Mouse (Mus musculus) mouse trophoblast stem cell (cell line): ENCODE data around the gene Rap1gap2.

Experiments used
- in situ Hi-C, 2 experiments: fragments of 300-500 bp; cut with MseI, MboI; formaldehyde crosslinking; loops; 2 replicates in 1 of 2; 3 replicates in 1 of 2; pipeline ENCODE4 v1.15.1; 2025

The Rap1gap2 gene

DNA sequence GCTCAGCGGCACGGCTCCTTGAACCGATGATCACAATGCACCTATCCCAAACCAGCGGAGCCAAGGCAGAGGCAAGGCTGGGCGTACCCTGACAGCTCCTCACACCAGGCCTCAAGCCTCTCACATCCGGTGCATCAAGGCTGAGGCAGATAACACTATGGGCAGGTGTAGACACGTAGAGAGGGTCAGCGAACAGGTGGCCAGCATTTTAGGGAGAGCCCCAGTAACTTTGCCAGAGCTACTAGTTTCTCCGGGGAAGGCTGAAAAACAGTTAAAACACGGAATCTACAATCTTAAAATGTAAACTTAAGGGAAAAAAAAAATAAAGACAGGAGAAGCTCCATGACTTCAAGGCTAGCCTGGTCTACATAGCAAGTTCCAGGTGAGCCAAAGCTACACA lies 98.1 kb downstream of the Rap1gap2 start:
- in situ Hi-C loops = no loop called here

DNA sequence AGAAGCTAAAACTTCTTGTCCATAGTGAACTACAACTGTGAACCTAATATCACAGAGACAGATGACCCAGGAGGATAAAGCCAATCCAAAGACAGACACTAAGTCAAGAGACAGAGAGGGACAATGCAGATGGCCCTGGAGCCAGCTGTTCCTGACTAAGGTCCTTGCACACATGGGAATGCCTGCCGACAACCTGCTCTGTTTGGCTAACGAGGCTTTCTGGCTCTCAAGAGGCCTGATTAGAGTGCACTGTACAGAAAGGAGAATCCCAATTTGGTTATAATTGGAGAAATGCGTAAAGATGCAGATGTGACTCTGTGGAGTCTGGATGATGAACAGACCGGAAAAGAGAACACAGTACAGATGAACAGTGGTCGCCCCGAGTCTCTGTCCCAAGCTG lies 104.4 kb downstream of the Rap1gap2 start:
- in situ Hi-C loops = no loop called here

DNA sequence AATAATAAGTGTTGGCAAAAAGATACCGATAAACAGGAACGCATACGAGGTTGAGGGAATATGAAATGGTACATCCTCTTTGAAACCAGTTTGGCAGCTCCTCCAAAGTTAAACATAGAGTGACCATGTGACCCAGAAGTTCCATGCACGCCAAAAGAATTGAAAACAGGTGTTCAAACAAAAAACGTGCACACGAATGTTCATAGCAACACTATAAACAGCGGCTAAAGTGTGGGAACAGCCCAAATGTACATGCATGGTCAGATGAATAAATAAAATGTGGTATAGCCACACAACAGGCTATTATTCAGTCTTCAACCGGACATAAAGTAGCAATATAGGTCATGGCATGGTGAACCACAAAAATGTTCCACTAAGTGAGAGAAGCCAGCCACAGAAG lies 108.2 kb downstream of the Rap1gap2 start:
- in situ Hi-C loops = no loop called here

DNA sequence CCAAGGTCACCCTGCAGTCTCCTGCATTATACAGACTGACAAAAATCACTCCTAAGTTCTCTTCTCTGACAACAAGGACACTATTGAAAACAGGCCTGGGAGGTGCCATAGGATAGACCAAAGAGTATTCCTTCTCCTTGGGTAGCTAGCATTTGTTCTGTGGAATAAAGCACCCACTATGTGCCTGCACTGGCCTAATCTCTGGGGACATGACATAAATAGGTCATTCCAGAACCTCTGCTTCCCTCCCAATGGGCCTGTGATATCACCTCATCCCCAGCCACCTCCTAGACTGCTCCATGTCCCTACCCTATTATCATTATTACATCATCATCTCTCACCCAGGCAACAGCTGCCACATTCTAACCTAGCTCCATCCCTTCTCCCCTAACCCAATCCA lies 108.7 kb downstream of the Rap1gap2 start:
- in situ Hi-C loops = no loop called here

DNA sequence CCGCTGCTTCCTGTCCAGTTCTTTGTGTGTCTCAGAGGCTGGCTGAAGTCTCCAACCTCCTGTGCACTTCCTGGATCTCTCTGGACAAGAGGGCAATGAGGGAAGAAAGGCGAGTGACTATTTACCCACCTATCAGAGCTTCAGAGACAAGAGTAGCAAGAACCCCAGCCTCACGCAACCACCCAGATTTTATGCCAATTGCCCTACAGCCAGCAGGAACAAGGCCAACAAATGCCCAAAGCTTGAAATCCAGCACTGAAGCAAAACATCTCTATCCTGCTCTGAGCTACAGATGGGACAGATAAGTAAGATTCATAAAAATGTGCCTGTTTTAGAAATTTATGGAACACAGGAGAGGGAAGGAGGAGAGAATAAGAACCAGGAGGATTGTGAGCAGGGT lies 109.7 kb downstream of the Rap1gap2 start:
- in situ Hi-C loops = no loop called here

DNA sequence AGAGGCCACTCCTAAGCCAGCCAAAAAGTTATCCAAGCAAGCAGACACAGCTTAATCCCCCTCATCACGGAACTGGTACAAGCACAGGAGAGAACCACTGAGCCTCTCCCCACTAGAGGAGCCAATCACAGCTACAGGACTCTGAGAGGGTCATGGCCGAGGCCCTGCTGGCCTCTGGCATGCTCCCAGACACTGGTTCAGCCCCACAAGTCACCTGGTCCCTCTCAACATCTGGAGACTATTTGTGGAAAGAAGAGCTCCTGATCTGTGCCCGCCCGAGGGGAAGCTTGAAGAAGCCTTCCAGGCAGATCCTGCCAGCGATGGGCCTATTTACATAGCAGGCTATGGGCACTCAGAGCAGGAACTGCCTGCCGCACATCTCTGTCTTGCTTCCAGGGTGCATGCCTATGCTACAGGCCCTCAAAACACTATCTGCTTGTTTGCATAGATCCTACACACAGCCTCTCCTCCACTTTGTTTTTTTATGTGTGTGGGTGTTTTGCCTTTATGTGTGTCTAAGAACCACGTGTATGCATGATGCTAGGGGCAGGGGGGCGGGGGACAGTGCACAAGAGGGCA lies 111.1 kb downstream of the Rap1gap2 start:
- in situ Hi-C loops = no loop called here

DNA sequence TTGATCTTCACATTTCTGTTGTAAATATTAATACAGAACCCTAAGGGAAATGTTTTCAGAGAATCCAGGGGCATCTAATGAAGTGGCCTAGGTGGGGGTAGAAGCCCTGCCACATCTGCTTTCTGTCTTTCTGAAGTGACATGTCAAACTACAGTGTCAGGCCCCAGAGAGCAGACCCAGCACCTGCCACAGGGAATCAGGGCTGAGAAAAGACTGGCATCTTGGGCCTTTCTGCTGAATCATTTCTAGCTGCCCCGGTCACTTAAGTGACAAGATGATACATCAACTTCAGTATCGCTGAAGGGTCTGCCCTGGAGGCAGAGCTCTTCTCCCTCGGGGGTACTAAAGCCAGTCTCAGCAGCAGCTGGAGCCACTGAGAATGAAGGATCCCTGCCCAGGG lies 111.7 kb downstream of the Rap1gap2 start:
- in situ Hi-C loops = no loop called here

DNA sequence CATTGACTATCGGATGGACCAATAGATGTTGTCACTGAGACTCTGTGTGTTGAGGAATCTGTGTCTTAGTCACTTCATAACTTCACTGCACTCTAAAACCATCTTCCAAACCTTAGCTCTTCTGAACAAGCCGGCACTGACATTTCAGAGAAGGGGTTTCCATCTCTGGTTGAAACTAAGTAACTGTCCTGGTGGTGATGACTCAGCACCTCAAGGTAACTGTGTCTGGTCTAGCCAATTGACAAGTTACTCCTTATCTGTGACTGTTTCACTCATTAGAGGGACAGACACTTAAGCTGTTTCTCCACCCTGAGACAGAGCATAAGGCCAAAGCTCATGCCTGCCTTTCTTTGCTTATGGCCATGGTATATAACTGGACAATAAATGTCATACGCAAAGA lies 114.1 kb downstream of the Rap1gap2 start:
- in situ Hi-C loops = no loop called here

DNA sequence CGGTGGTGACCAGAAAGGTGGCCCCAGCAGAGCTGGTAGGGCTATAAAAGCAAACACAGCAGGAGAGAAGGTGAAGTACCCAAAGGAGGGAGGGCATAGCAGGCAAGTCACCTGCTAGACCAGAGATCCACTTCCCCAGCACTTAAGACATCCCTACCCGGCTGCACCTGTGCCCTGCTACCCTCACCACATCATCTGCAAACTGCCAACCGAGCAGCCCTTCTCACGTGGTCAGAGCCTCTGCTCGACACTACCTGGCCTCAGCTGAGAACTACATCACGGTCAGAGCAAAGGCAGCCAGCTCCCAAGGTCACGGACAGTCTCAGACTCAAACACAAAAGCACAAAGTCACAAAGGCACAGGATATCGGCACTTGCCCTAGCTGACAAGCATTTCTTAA lies 116.8 kb downstream of the Rap1gap2 start:
- in situ Hi-C loops = no loop called here

DNA sequence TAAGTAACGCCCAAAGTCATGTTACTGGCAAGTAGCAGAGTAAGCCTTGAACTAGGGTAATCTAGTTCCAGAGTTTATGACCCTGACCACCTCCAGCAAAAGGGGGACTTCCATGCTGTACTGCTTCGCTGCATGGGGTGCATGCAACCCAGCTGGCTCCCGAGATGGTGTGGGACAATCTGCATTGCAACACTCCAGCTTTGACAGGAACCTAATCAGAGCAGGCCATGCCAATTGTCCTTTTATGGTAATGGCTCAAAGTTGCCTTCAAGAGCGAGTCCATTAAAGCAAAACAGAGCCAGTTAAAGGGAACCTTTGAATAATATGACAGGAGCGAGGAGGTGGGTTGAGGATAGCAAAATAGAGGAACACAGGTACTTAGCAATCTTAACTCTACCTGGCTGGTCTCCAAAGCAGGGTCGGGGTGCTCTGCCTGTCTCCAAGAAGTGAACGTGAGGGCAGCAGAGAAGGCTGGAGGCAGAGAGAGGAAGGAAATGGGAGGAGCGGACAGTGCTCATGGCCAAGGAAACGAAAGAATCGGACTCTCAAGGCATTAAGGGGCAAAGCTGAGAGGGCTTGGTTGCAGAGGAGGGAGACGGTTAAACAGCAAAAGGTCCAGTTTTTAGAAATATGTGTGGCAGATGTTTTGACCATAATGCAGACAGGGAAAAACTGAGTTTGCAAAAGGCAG lies 117.4 kb downstream of the Rap1gap2 start:
- in situ Hi-C loops = no loop called here

DNA sequence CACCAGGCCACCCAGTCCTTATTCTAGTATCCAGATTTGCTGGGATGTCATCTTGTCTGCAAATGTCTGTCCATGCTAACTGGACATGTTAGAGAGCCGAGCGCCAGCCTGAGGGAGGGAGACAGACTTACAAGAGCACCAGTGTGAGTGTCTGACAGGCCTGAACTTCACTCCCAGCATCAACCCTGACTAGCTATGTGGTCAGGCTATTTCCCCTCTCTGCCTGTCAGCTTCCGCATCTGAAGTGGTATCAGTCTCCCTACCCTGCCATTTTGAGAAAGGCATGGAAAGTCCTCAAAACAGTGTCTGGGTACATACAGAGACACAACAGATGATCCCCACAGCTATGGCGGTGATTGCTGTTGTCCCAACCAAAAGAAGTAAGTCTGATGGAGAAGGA lies 119.6 kb downstream of the Rap1gap2 start:
- in situ Hi-C loops = no loop called here

DNA sequence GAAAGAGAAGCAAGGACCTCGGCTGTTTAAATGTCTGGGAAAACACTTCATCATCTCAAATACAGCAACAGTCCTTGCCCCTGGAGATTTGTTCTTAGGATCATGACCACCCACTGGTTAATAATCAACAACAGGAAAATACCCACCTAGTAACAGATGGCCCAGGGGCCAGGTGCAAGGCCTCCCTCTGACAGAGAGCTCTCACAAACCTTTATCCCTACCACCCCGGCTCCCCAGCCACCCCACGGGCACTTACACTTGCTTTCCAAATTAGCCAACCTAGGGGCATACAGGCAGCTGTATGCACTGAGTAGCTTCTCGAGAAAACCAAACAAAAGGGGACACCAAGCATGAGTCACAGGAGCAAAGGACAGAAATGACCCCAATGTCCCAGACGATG lies 121.5 kb downstream of the Rap1gap2 start:
- in situ Hi-C loops = no loop called here

DNA sequence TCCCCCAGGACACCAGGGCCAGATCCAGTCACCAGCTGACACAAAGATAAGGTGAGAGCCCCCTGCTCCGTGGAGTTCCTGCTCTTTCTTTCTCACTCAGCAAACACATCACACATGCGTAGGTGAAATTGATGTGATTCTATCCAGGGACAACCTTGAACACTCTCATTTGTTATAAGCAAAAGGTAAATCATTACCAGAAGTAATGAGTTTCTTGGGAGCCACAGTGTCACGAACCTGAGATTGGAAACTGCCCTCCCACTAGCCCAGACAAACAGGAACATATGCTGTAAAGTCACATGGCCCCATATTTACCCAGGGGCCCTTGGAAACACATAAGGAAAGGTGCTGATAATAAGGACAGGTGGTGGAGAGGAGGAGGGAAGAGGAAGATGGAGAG lies 122.8 kb downstream of the Rap1gap2 start:
- in situ Hi-C loops = no loop called here

DNA sequence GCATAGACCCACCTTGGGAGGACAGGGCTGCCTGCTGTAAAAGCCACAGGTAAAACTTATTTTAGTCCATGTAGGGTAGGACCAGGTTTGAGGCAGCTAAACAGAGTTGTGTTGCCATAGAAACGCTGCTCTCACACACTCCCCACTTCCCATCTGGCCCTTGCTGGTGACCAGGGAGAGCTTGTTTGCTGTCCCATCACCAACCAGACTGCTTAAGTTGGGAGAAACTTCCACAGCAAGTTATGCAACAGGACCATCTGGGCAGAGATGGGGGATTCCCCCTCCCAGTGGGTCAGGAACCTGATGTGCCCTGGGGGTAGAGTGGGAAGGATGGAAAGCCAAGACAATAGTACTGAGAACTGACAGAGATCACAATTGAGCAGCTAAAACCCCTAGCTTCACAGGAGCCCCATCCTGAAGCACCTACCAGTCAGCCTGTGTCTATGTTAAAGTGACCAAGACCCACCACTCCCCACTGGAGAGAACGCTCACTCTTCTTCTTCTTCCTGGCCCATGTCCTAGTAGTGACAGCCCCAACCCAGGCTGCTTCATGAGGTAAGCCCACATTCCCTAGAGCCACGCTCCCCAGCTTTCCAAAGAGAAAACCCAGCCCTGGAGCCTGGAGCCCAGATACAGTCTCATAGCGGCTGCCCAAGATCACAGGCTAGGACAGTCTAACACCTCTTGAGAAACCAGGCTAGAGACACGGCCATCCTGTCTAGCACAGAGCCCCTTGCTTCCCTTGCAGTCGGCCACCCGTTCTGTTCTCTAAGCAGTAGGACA lies 125.1 kb downstream of the Rap1gap2 start:
- in situ Hi-C loops = no loop called here

DNA sequence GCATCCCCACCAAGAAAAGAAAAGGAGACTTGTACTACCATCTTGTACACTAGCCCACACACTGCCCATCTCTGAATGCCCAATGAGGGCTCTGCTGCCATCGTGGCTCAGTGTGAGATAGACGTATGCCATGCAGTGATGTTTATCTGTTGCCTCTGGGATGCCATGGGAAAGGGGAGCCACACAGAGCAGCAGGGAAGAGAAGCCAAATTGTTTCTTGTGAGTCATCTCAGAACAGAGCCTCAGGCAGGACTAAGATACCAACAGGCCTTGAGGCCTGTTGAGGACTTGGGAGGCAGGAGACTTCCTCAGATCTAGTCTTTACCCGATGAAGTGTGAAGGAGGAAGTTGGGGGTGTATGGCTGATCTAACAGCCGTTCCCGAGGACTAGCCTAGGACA lies 126.8 kb downstream of the Rap1gap2 start:
- in situ Hi-C loops = no loop called here

DNA sequence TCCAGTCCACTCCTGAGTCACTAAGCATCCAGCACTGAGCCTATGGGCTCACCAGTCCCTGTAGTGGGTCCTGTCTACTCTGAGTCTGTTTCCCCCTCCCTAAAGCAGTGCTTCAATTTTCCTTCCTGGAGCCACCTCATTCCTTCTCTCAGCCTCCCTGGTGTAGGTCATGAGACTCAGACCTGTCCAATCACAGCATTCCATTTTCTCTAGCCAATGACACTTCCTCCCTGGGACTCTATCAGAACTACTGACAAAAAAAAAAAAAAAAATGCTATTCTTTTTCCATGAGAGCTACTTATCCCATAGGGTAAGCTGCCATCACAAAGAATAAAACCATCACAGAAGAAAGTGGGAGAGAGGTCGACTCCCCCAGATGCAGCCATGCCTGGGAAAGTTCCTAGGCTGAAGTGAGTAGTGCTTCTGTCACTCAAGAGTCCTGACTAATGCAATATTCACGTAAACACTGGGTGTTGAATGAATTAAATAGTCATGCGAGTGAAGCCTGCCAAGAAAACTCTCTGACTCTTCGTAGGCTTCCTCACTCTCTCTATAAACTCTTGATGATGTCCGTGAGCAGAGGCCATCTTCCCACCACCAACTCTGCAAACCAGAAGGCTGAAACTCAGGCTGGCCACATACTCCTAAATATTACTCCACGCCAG lies 127.4 kb downstream of the Rap1gap2 start:
- in situ Hi-C loops = no loop called here

DNA sequence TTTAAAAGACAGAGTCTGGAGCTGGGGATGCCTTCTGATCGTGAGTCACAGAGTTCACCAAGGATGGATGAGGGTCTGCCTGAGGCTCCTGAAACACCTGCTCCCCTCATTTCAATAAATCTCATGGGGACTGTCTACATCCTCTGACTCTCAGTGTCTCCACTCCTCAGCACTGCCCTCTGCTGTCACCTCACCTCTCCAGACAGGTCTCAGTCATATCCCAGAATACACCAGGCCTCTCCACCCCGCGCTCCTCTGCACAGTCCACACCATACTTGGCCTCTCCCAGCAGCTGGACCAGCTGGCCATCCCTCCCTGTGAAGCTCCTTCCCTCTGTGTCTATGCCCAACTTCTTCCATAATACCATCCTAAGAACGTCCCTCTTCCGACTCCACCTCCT lies 128.9 kb downstream of the Rap1gap2 start:
- in situ Hi-C loops = no loop called here

DNA sequence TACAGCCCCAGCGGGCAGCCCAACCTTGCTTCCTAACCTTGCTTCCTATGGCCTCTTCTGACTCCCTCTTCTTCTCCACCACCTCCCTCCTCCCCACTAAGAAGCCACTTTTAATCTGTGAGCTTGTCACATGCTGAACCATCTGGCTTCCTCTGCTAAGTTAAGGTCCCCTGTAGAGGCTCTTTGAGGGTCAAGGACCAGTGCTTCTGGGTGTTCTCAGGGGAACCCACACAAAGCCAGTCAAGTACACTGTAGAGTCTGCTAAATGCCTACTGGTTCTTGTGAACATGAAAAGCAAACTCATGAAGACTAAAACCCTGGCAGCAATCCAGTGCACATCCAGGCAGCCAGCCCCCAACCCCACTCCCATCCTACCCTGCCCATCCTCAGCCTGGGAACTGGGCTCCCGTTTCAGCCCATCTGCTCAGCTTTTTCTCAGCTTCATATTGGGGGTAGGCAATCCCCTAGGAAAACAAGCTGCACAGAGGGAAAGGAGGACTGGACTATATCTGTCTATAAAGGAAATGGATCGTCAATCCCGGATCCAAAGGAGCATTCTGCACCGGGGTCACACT lies 130.9 kb downstream of the Rap1gap2 start:
- in situ Hi-C loops = no loop called here

DNA sequence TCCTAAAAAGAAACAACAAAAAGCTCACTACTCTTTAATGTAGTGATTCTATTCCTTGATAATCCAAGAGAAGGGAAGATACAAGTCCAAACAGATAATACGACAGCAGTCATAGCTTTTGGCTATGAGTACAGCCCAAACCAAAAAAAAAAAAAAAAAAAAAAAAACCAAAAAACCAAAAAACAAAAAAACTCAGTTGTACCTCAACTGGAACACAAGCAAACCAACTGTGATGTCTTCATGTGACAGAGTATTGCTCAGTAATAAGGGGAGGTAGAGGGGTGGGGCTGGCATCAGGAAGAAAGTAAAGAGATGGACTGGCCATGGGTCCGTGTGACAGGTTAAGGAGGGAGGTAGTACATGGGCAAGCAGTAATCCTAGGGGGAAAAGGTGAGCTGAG lies 131.8 kb downstream of the Rap1gap2 start:
- in situ Hi-C loops = no loop called here

DNA sequence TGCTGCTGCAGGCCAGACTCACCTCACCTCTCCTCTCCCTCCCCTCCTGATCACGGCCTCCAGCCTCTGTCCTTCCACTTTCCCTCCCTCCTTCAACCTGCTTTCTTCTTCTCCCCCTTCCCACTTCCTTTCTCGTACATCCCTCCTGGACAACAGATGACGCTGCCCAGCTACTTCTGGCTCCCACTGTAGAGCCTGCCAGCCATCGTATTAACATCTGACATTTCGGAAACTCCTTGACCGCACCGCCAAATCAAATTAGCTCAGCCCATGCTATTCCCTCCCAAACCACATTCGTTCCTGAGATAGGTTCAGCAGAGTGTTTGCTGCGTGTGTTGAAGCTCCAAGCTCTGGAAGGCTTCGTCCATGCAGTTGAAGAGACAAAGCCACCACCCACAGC lies 138.0 kb downstream of the Rap1gap2 start:
- in situ Hi-C loops = no loop called here

DNA sequence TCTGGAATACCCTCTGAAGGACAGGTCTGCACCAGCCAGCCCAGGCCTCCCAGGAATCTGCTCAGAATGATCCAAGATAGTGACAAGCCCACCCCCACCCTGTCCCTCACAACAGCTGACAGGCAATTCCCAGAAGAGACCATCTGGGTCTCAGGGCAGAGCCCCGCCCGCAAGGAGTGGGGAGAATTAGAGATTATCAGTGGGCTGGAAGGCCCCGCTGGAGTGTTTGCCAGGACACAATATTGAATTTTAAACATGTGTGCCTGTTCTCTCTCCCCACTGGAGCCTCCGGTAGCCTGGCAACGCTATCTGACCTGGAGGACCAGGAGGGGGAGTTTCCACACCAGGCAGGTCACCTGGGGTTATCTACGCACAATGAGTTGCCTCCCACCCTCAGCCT lies 142.5 kb downstream of the Rap1gap2 start:
- in situ Hi-C loops = no loop called here

DNA sequence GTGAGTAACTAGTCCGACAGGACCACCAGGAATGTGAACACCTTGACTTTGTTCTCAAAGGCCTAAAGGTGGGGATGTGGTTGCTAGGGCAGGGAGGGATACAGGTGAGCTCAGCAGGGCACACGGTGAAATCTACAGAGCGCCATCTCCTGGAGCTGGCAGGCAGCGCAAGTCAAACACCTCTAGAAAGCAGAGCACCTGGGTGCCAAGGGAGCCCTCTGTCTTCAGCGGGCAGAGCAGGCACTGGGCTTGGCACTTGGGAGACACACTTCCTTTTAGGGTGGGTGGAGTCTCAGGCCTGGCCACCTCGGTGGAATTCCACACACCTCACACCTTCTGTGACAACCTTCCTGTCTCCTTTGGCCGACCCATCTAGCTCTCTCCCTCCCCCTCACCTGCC lies 145.0 kb downstream of the Rap1gap2 start:
- in situ Hi-C loops = no loop called here
